Mouse (Mus musculus) spleen, postnatal 36 days (tissue): ENCODE data around the gene Slc22a19.
"Not testable (repeated sequence)": the region's sequence is repeated elsewhere in the genome, so short reads cannot be mapped to it uniquely, and the experiment has no call there.

Experiments used
- DNase-seq, 2 experiments: peaks; one replicate each; pipeline ENCODE4 v3.0.0; 2022; ENCODE audit warnings: low spot score in 2 of 2, mixed read lengths in 1 of 2

Gene Slc22a19

DNA sequence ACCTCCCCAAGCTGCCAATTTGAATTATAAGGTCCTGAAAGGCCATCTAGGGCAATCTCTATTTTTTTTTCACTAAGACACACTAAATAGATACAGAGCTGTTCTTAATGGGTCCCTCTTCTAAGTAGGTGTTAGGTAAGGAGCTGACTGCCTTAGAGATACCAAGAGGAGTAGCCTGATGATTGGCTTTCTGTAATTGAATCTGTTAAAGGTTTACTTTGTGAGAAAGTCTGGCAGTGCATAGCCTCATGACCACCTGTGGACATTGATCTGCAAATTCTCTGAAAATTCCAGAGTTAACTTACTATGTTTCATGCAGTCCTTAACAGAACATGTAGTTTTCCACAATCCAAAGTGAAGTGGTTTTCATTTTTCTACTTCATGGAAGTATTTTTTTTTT is at the start of gene Slc22a19:
Gene Slc22a19, minus strand, starts transcription at position 163 of the 400 bp plus-strand sequence.
- no peak for DNase-seq

DNA sequence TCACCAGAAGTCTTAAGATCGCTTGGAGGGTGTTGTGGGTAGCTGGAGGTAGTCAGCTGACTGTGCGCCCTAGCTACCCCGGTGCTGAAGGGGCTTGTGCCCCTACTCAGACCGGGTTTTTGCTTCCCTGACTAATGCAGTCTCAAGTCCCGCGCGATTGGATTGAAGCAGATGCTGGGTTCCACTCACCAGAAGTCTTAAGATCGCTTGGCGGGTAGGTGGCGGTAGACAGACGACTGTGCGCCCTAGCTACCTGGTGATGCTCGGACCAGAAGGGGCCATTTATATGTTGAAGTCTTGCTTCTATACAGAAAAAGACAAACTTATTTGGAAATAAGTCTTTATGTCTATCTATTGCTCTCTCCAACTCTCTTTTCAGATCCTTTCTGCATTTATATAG is 42.3 kb upstream of the Slc22a19 start:
- not testable (repeated sequence) for DNase-seq

DNA sequence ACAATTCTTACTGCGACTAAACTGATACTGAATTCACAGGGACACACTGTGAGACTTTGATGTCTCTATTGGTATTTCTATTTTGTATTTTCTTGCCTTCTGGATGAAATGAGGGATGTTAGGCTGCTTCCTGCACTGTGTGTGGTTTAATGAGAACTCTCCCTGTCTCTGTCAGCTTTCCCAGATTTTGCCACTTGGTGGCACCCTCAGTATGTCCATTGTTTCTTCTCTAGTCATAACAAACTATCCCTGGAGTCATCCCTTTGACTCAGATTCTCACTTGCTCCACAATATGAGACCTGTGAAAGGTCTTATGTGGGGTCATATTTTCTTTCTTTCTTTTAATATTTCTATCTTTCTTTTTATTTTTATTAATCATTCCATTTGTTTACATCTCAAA is 18.4 kb upstream of the Slc22a19 start:
- no peak for DNase-seq

DNA sequence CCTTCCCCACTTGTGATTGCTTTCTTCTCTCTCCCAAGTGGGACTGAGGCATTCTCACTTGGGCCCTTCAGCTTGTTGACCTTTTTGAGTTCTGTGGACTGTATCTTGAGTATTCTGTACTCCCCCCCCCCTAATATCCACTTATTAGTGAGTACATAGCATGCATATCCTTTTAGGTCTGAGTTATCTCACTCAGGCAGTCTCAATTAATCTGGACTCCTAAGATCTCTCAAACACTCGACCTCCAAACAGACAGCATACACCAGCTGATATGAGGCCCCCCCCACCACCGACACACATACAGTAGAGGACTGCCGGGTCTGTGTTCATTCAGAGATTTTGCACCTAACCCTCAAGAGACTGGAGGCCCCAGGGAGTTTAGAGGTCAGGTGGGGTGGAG is 18.0 kb downstream of the Slc22a19 start:
- not testable (repeated sequence) for DNase-seq

DNA sequence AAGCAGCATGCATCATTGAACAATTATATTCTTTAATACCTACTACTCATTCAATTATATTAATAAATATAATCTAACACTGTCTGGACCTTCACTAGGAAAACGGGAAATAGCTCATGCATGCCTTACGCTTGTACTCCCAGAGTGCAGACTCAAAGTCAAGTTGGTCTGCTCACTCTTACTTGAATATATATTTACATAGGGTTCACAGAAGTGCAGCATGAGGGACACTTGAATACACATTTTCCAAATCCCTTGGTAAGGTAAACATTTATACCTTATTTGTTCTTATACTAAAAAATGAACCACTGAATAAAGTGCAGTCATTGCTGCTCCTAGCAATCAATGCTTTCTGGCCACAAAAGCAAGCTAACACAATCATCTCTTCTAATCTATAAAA is 19.9 kb downstream of the Slc22a19 start:
- DNase-seq, result no peak

DNA sequence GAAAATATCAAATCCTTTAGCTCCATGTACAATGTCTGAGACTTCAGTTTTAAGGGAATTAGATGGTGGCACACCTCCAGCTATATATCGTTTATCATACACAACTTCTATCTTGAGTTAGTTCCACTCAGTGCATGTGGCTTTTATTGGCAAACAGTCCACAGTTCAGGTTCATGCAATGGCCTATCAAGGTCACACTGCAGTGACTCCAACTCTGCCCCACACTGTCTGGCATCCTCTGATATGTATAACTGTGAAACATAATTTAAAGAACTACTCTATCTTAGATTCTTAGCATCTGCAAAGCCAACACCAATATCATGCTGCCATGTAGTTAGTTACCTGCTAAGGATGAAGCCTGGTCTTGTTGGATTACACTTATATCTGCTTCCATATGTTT is 23.1 kb downstream of the Slc22a19 start:
- DNase-seq, result no peak

- DNase-seq, result no peak
Observed at GRCm38 (mm10) chr19:7672033-7672432, 39.1 kb downstream of the Slc22a19 start.

GRCm38 (mm10) chr19:7648913-7649666 is 62.0 kb downstream of the Slc22a19 start:
- DNase-seq, result no peak

GRCm38 (mm10) chr19:7633786-7634185 is 77.3 kb downstream of the Slc22a19 start:
- DNase-seq, result no peak

- DNase-seq, result no peak
Observed at GRCm38 (mm10) chr19:7633021-7633420, 78.1 kb downstream of the Slc22a19 start.
